Mouse (Mus musculus) brain, embryonic 14.5 days (tissue): Measurements from ENCODE around the gene Rap1a.

Source experiments
- CTCF ChIP-seq: fragments of 200-500 bp; IDR thresholded peaks from 2 replicates; pipeline ENCODE4 v1.5.1; 2012; ENCODE audit warnings: inconsistent platforms, mild to moderate bottlenecking, moderate library complexity, borderline replicate concordance; ENCODE audit not compliant: insufficient read depth, insufficient read length; ENCODE audit errors: extremely low read depth
- POLR2A ChIP-seq: fragments of 200-500 bp; IDR thresholded peaks from 2 replicates; pipeline ENCODE4 v1.6.1; 2012; ENCODE audit warnings: mild to moderate bottlenecking, inconsistent platforms, borderline replicate concordance; ENCODE audit not compliant: poor library complexity, insufficient read depth, insufficient read length, severe bottlenecking; ENCODE audit errors: extremely low read depth

GRCm38 (mm10) chr3:105717856-105718555 is 83.1 kb downstream of the Rap1a start:
- no peak for TF ChIP-seq POLR2A
- TF ChIP-seq CTCF: no peak
